Mouse (Mus musculus) midbrain, embryonic 11.5 days (tissue): ENCODE measurements around the gene Pycr1. TPM values are rescaled to one million over a fixed set of nuclear protein-coding genes. Genes with fewer than 3 reads are reported as not detected.

Source experiments
- ATAC-seq: fragments of 200-750 bp; cut with Nextera tagmentation; 2 replicates; pipeline ENCODE4 v1.8.0; 2017; ENCODE audit warnings: moderate TSS enrichment, moderate library complexity; ENCODE audit not compliant: low FRiP score
- DNase-seq: peaks from one replicate; pipeline ENCODE4 v3.0.0; 2015; ENCODE audit warnings: low spot score; ENCODE audit errors: missing footprints
- H3K27ac ChIP-seq: fragments of 300-500 bp; sonication (generic); 2 replicates; pipeline ENCODE4 v1.5.1; 2014; ENCODE audit warnings: low read depth, low read length
- H3K27me3 ChIP-seq: fragments of 300-500 bp; sonication (generic); 2 replicates; pipeline ENCODE4 v1.6.1; 2014; ENCODE audit warnings: mild to moderate bottlenecking, low read length, moderate library complexity, mixed read lengths; ENCODE audit not compliant: control insufficient read depth, insufficient read depth
- H3K36me3 ChIP-seq: fragments of 300-500 bp; sonication (generic); 2 replicates; pipeline ENCODE4 v1.6.1; 2014; ENCODE audit warnings: mild to moderate bottlenecking, low read length, moderate library complexity, mixed read lengths; ENCODE audit not compliant: control insufficient read depth, insufficient read depth
- H3K4me1 ChIP-seq: fragments of 300-500 bp; sonication (generic); 2 replicates; pipeline ENCODE4 v1.6.1; 2014; ENCODE audit warnings: low read length; ENCODE audit not compliant: control insufficient read depth, insufficient read depth
- H3K4me2 ChIP-seq: fragments of 300-500 bp; sonication (generic); 2 replicates; pipeline ENCODE4 v1.6.1; 2014; ENCODE audit warnings: mild to moderate bottlenecking, moderate library complexity
- H3K4me3 ChIP-seq: fragments of 300-500 bp; sonication (generic); 2 replicates; pipeline ENCODE4 v1.5.1; 2014; ENCODE audit warnings: low read depth, low read length
- H3K9ac ChIP-seq: fragments of 300-500 bp; sonication (generic); 2 replicates; pipeline ENCODE4 v1.6.1; 2014; ENCODE audit warnings: low read length
- H3K9me3 ChIP-seq: fragments of 300-500 bp; sonication (generic); 2 replicates; pipeline ENCODE4 v1.6.1; 2016; ENCODE audit warnings: low read length; ENCODE audit not compliant: control insufficient read depth
- WGBS: fragments of 180-500 bp; shearing (Covaris S2); extraction: QIAGEN DNeasy Blood & Tissue Kit; methylation state at CpG from one replicate; pipeline ENCODE4 v1.1.7; 2014; 5-methylcytosine and 5-hydroxymethylcytosine counted together
- polyA plus RNA-seq: library from polyadenylated mRNA; unstranded; fragments of >200 nt; fragmentation: Nextera tagmentation; extraction: Ambion mirVana; gene quantifications from 2 replicates; pipeline ENCODE4 v1.2.1, GENCODE M21; 2014

Pycr1 gene
- polyA plus RNA-seq, 1 experiment from 2014 or later = 32.8 TPM

GRCm38 (mm10) chr11:120642939-120643600 is 499 bp downstream of the Pycr1 start:
- 4% methylated on average over 18 of the region's 18 CpGs for WGBS
- H3K4me3 ChIP-seq = peak overlapping the region; percentile 36
- H3K9me3 ChIP-seq = no peaks in the 10 kb centered on the region
- no peak overlapping the region for H3K27ac ChIP-seq
- DNase-seq (no peak), ATAC-seq (peak; percentile 64)
- peak overlapping the region; percentile 79 for H3K9ac ChIP-seq
- H3K4me1 ChIP-seq = peaks cover 6% of the 10 kb centered on the region
- H3K36me3 ChIP-seq = no peaks in the 10 kb centered on the region
- H3K27me3 ChIP-seq = 0 out of 2 replicates have a peak, but pooled peaks cover 3% of the 10 kb centered on the region
- peak overlapping the region; percentile 89 for H3K4me2 ChIP-seq

- Histone ChIP-seq H3K36me3 (no peaks in the 10 kb centered on the region), H3K4me1 (peaks cover 5% of the 10 kb centered on the region), H3K4me2 (no peak overlapping the region), H3K9me3 (no peaks in the 10 kb centered on the region), H3K27me3 (no peaks in the 10 kb centered on the region), H3K4me3 (no peak overlapping the region), H3K9ac (no peak overlapping the region), H3K27ac (no peak overlapping the region)
- DNase-seq (no peak), ATAC-seq (no peak)
- WGBS = 90% methylated on average over 8 of the region's 8 CpGs
These were observed 1.7 kb downstream of the Pycr1 start for GRCm38 (mm10) chr11:120641869-120642268.

DNA sequence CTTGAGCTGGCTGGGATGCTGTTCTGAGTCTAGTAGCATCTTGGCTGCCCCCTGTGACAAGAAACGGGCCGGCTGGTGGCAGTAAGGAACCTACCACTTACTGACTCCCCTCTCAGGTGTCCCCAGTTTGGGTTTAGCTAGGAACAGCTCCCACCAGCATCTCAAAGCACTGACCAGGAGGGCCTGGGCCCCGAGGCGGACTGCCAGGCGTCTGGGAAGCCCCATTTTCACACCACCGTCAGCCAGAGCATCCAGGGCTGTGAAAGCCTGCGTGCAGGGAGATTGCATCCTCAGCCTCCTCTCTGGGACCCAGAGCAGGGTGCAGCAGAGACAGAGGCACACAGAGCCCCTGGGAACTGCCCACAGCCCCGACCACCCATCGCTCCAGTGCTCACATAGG is 2.3 kb downstream of the Pycr1 start:
- Histone ChIP-seq H3K4me2 (no peak overlapping the region), H3K27me3 (no peaks in the 10 kb centered on the region), H3K4me3 (no peak overlapping the region), H3K27ac (no peak overlapping the region), H3K36me3 (no peaks in the 10 kb centered on the region), H3K9ac (no peak overlapping the region), H3K9me3 (no peaks in the 10 kb centered on the region), H3K4me1 (peaks cover 5% of the 10 kb centered on the region)
- DNase-seq (no peak), ATAC-seq (no peak)
- 71% methylated on average over 9 of the region's 9 CpGs for WGBS

- Histone ChIP-seq H3K27me3 (no peaks in the 10 kb centered on the region), H3K4me1 (peaks cover 23% of the 10 kb centered on the region), H3K9ac (no peak overlapping the region), H3K9me3 (no peaks in the 10 kb centered on the region), H3K4me3 (no peak overlapping the region), H3K27ac (no peak overlapping the region), H3K36me3 (no peaks in the 10 kb centered on the region), H3K4me2 (no peak overlapping the region)
- 69% methylated on average over 5 of the region's 5 CpGs for WGBS
- ATAC-seq = no peak
- peak; percentile 80 for DNase-seq
These were observed 8.8 kb downstream of the Pycr1 start for GRCm38 (mm10) chr11:120634810-120635209.

- peak within 1 kb of the TSS; percentile 96 for H3K4me3 ChIP-seq
- H3K4me1 ChIP-seq = peaks cover 23% of the 10 kb centered on the region
- H3K27me3 ChIP-seq = no peaks in the 10 kb centered on the region
- no peaks in the 10 kb centered on the region for H3K9me3 ChIP-seq
- H3K27ac ChIP-seq = peak within 1 kb of the TSS; percentile 63
- H3K9ac ChIP-seq = peak within 1 kb of the TSS; percentile 89
- ATAC-seq (peak; percentile 93), DNase-seq (peak; percentile 99)
- peak within 1 kb of the TSS; percentile 94 for H3K4me2 ChIP-seq
- peaks cover 4% of the 10 kb centered on the region; the same call in 1 of the 2 replicates for H3K36me3 ChIP-seq
- 11% methylated on average over 56 of the region's 58 CpGs for WGBS
These were observed 9.8 kb downstream of the Pycr1 start, which contains the start of gene Mafg for GRCm38 (mm10) chr11:120633520-120634343. Gene Mafg, minus strand, starts transcription at chr11:120633600.

DNA sequence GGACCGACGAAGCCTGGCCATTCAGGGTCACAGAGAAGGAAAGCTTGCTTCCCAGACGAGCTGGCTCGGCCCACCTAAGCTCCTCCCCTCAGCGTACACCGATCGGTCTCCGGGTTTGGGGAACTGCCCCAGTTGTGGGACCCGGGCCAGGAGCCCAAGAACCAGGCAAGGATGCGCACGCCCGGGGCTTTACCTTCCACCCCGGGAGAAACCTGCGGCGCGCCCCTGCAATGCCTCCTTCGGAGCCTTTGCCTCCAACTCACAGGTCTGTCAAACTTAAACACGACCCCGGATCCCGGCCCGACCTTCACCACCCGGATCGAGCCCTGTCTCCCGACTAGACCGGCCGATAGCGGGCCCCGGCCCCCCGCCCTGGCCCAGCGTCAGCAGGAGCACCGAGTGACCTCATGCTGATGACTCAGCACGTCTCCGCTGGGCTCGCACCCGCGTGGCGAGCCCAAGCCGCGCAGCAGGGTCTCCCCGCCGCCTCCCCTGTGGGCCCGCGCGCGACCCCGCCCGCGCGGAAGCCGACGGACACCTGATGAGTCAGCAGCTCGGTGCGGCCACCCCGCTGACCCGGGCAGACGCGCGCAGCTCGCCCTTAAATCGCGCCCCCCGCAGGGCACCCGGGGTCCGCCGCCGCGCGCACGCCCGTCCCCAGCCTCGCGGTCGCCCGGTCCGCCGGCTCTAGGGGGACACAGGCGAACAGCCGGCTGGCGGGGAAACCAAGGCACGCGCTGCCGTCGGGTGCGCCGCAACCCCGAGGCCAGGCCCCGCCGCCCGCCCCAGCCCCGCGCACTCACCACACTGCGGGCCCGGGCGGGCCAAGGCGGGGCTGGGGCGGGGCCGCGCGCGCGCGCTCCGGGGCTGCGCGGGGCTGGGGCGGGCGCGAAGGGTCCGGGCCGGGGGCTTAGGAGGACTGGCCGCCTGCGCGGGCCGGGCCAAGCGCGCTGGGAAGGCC is 10.7 kb downstream of the Pycr1 start:
- no peaks in the 10 kb centered on the region for H3K9me3 ChIP-seq
- peaks cover 23% of the 10 kb centered on the region for H3K4me1 ChIP-seq
- WGBS = under 1% methylated on average over 97 of the region's 116 CpGs
- ATAC-seq (peak; percentile 89), DNase-seq (peak; percentile 95)
- H3K9ac ChIP-seq = peak overlapping the region; percentile 89
- H3K36me3 ChIP-seq = peaks cover 4% of the 10 kb centered on the region; the same call in 1 of the 2 replicates
- H3K27me3 ChIP-seq = no peaks in the 10 kb centered on the region
- peak overlapping the region; percentile 63 for H3K27ac ChIP-seq
- peak overlapping the region; percentile 96 for H3K4me3 ChIP-seq
- peak overlapping the region; percentile 94 for H3K4me2 ChIP-seq

GRCm38 (mm10) chr11:120631726-120632448 is 11.7 kb downstream of the Pycr1 start:
- WGBS = 64% methylated on average over 4 of the region's 4 CpGs
- Histone ChIP-seq H3K27ac (no peak overlapping the region), H3K27me3 (no peaks in the 10 kb centered on the region), H3K9ac (peak overlapping the region; percentile 89), H3K9me3 (no peaks in the 10 kb centered on the region), H3K36me3 (peaks cover 6% of the 10 kb centered on the region; the same call in 1 of the 2 replicates), H3K4me3 (peak overlapping the region; percentile 96), H3K4me1 (peaks cover 23% of the 10 kb centered on the region), H3K4me2 (peak overlapping the region; percentile 94)
- ATAC-seq (no peak), DNase-seq (no peak)
